Mouse (Mus musculus): ENCODE data around the gene Mmadhc. TPM values are rescaled to one million over a fixed set of nuclear protein-coding genes. Genes with fewer than 3 reads are reported as not detected.

The Mmadhc gene
- total RNA-seq (2017), result 83.5 and 86.2 TPM in 2 replicates

DNA sequence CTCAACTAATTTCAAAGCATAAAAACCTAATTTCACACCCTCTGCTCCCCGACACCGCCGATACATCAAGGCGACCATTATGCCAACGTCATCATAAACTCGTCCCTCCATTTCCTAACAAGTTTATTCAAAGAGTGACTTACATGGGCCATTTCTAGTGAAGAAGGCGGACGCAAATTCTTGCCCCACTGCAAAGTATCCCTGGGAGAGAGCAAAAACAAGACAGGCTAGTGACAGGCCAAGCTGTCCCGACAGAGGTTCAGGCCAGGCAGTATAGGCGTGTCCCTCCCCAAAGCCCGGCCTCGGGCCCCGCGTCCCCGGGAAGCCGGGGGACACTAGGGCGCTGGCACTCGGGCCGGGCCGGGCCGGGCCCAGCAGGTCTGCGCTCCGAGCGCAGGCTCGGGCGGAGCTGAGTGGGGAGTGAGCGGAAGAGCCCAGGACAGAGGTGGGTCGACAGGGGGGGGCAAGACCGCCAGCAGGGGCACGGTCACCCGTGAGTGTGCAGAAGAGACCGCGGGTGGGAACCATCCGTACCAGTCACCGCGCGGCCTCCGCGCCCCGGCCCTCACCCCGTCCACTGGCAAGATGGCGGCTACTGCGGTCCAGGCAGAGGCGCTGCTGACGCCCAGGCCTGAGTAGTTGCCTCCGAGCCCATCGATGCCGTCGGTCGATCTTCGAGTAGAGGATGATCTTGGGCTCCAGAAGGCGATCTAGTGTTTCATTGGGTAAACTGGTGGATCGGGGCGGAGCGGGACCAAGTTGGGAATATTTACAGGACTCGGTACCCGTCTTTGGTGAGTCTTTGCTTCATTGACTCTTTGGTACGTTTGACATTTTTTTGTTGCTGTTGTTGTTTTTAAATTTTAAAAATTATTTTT is at the start of gene Mmadhc:
Gene Mmadhc, minus strand, starts transcription at position 693 of the 878 bp plus-strand sequence.
- peak; percentile 96 to 97 for ATAC-seq (replicated peaks in 1 of 2; ENCODE audit: insufficient read depth in 1 of 2, low FRiP score in 2 of 2, low TSS enrichment in 1 of 2, low read depth in 1 of 2, poor library complexity in 2 of 2, severe bottlenecking in 2 of 2)

GRCm38 (mm10) chr2:50343598-50343997 is 47.0 kb upstream of the Mmadhc start:
- no peak for ATAC-seq (replicated peaks in 1 of 2; ENCODE audit: insufficient read depth in 1 of 2, low FRiP score in 2 of 2, low TSS enrichment in 1 of 2, low read depth in 1 of 2, poor library complexity in 2 of 2, severe bottlenecking in 2 of 2)

GRCm38 (mm10) chr2:50339061-50339460 is 42.5 kb upstream of the Mmadhc start:
- no peak for ATAC-seq (replicated peaks in 1 of 2; ENCODE audit: insufficient read depth in 1 of 2, low FRiP score in 2 of 2, low TSS enrichment in 1 of 2, low read depth in 1 of 2, poor library complexity in 2 of 2, severe bottlenecking in 2 of 2)

DNA sequence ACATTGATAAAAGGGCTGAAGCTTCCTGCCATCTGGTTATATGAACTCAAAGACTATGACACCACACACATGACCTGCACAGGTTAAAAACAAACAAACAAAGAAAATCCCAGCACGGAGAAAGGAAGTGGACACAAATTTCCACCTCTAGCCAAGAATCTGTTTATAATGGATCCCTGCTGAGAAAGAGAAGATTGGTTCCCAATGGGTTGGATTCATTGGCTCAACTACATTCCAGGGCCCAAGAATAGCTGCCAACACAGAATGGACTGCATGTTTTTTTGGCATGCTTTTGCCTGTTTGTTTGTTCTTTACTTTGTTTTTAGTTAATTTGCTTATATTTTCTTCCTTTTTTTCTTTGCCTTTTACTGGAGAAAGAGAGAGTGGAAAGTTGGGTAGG is 41.0 kb upstream of the Mmadhc start:
- no peak for ATAC-seq (replicated peaks in 1 of 2; ENCODE audit: insufficient read depth in 1 of 2, low FRiP score in 2 of 2, low TSS enrichment in 1 of 2, low read depth in 1 of 2, poor library complexity in 2 of 2, severe bottlenecking in 2 of 2)

GRCm38 (mm10) chr2:50331716-50332270 is 35.2 kb upstream of the Mmadhc start:
- no peak for ATAC-seq (replicated peaks in 1 of 2; ENCODE audit: insufficient read depth in 1 of 2, low FRiP score in 2 of 2, low TSS enrichment in 1 of 2, low read depth in 1 of 2, poor library complexity in 2 of 2, severe bottlenecking in 2 of 2)

DNA sequence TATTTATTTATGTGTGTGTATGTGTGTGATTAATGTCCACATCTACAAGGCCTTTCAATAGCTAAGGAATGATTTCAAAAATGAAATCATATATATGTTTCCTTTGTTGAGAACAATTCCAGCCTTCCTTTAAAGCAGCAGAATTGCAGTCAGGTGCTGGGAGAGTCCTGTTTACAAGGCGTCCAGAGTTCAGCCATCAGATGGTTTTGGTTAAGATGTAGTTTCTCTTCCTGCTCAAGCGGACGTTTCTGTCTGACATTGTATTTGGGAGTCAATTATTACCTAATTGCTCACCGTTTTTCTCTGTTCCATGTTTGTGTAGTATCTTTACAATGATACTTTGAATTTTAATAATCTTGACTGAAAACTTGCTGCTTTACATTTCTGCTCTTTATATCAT is 31.6 kb upstream of the Mmadhc start:
- no peak for ATAC-seq (replicated peaks in 1 of 2; ENCODE audit: insufficient read depth in 1 of 2, low FRiP score in 2 of 2, low TSS enrichment in 1 of 2, low read depth in 1 of 2, poor library complexity in 2 of 2, severe bottlenecking in 2 of 2)

DNA sequence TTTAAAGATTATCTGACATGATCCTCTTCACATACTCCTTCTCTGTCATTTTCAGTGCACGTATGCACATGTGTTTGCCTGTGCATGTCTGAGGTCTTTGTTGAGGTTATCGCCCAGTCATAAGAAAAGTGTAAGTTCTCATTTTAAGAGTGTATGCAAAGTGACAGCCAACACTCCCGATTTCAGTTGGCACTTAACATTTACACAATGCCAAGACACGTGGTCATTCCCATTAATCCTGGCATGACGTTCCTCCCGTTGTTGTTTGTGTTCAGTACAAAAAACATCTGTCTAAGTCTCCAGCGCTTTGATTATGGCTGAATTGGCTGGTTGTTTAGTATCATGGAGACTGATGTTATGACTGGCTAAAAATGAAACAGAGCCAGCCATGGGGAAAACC is 28.2 kb upstream of the Mmadhc start:
- ATAC-seq (replicated peaks in 1 of 2; ENCODE audit: insufficient read depth in 1 of 2, low FRiP score in 2 of 2, low TSS enrichment in 1 of 2, low read depth in 1 of 2, poor library complexity in 2 of 2, severe bottlenecking in 2 of 2), result no peak

GRCm38 (mm10) chr2:50306663-50307320 is 10.2 kb upstream of the Mmadhc start:
- peak; percentile 59 to 66; a peak in 3 of 4 replicates for ATAC-seq (replicated peaks in 1 of 2; ENCODE audit: insufficient read depth in 1 of 2, low FRiP score in 2 of 2, low TSS enrichment in 1 of 2, low read depth in 1 of 2, poor library complexity in 2 of 2, severe bottlenecking in 2 of 2)

- no peak for ATAC-seq (replicated peaks in 1 of 2; ENCODE audit: insufficient read depth in 1 of 2, low FRiP score in 2 of 2, low TSS enrichment in 1 of 2, low read depth in 1 of 2, poor library complexity in 2 of 2, severe bottlenecking in 2 of 2)
Measured at GRCm38 (mm10) chr2:50304824-50305577, 8.4 kb upstream of the Mmadhc start.

DNA sequence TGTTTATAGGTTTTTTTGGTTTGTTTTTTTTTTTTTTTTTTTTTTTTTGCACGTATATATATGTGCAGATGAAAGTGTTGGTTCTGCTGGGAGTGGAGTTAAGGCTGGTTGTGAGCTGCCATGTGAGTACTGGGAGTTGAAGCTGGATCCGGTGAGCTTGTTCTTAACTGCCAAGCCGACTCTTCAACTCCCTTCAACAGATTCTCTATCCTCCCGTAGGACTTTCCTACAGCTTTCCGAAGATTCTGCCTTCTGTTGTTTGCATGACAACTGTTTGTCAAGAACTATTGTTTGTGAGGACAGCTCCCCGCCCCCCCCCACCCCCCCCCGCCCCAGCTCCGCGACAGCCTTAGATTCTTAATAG is 368 bp upstream of the Mmadhc start:
- ATAC-seq (replicated peaks in 1 of 2; ENCODE audit: insufficient read depth in 1 of 2, low FRiP score in 2 of 2, low TSS enrichment in 1 of 2, low read depth in 1 of 2, poor library complexity in 2 of 2, severe bottlenecking in 2 of 2), result no peak

DNA sequence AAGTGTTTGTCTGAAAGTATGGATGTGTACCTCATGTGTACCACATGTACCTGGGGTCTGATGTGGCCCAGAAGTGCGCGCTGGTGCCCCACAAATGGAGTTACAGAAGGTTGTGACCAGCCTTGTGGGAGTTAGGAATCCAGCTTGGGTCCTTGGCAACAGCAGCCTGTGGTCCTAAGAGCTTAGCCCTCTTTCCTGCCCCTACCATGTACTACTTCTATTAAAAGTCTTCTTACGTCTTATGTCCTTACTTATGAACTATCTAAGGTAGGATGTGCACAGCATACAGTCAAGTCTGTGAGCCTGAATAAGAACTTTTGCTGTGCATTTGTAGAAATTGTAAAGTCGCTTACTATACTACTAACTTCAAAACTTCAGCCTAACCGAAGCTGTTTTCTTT is 1.0 kb downstream of the Mmadhc start:
- ATAC-seq (replicated peaks in 1 of 2; ENCODE audit: insufficient read depth in 1 of 2, low FRiP score in 2 of 2, low TSS enrichment in 1 of 2, low read depth in 1 of 2, poor library complexity in 2 of 2, severe bottlenecking in 2 of 2), result no peak

DNA sequence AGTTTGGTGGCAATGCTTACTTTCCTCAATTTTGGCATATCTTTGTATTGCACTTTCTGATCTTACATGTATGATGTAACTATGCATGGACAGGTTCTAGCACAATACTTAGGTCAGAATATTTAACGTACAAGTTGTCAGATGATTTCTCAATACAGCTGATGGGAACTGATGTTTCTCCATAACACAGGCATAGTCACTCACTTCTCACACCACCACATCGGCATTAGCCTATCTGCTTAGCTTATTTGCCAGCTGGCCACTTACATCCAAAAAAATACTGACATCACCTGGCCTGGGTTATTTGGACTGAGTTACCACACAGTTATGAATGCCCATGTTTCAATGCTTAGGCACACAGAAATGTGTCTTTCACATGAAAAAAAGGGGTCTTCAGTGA is 2.5 kb downstream of the Mmadhc start:
- no peak; a peak in 1 of 4 replicates for ATAC-seq (replicated peaks in 1 of 2; ENCODE audit: insufficient read depth in 1 of 2, low FRiP score in 2 of 2, low TSS enrichment in 1 of 2, low read depth in 1 of 2, poor library complexity in 2 of 2, severe bottlenecking in 2 of 2)

DNA sequence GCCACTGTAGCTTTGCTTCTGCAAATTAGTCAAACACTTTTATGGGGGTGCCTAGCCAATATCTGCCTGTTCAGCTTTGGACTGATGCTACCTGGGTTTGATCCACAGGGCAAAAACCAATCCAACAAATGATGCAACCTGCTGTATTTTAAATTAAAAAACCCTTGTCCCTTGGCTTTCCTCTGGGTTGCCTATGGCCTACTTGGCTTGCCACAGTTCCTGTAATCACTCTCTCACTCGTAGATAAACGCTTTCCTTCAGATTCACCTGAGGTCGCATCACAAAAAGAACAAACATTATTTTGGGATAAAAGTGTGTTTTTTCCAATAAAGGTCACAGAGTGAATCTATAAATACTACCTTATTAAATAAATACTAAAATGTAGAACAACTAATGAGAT is 3.0 kb downstream of the Mmadhc start:
- ATAC-seq (replicated peaks in 1 of 2; ENCODE audit: insufficient read depth in 1 of 2, low FRiP score in 2 of 2, low TSS enrichment in 1 of 2, low read depth in 1 of 2, poor library complexity in 2 of 2, severe bottlenecking in 2 of 2), result no peak

DNA sequence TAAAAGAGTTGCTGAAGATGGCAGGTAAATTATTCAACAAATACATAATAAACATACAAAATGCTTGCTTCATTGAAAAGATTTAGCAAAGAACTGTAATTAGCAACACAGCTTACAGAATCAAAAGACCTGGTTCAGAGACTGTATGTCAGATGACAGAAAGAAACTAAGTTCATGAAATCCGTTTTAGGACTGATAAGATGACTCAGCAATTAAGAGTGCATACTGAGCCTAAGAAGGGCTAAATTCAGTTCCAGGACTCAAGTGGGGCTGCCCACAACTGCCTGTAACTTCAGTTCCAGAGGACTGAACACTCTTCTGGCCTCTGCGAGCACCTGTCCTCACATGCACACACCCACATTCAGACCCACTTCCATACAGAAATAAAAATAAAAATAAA is 4.7 kb downstream of the Mmadhc start:
- no peak for ATAC-seq (replicated peaks in 1 of 2; ENCODE audit: insufficient read depth in 1 of 2, low FRiP score in 2 of 2, low TSS enrichment in 1 of 2, low read depth in 1 of 2, poor library complexity in 2 of 2, severe bottlenecking in 2 of 2)

GRCm38 (mm10) chr2:50290754-50291153 is 5.8 kb downstream of the Mmadhc start:
- no peak for ATAC-seq (replicated peaks in 1 of 2; ENCODE audit: insufficient read depth in 1 of 2, low FRiP score in 2 of 2, low TSS enrichment in 1 of 2, low read depth in 1 of 2, poor library complexity in 2 of 2, severe bottlenecking in 2 of 2)

- ATAC-seq (replicated peaks in 1 of 2; ENCODE audit: insufficient read depth in 1 of 2, low FRiP score in 2 of 2, low TSS enrichment in 1 of 2, low read depth in 1 of 2, poor library complexity in 2 of 2, severe bottlenecking in 2 of 2), result no peak
Measured at GRCm38 (mm10) chr2:50284781-50285180, 11.8 kb downstream of the Mmadhc start.

DNA sequence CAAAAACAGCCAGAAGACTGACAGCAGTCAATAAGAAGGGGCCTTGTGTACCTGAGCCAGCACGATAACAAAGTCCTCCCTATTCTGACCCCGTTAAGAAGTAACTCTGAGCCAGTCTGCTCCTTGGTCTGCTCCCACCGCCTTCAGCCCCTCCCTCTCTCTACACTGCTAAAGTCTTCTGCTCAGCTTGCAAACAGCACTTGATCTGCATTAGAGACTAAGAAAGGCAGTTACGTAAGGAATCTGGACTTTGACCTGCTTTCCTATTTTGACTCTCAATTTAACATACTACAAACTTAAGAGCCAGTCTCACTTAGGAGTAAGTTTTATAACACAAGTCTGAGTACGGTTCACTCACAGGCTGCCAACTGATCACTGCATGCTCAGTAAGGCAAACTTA is 12.6 kb downstream of the Mmadhc start:
- no peak for ATAC-seq (replicated peaks in 1 of 2; ENCODE audit: insufficient read depth in 1 of 2, low FRiP score in 2 of 2, low TSS enrichment in 1 of 2, low read depth in 1 of 2, poor library complexity in 2 of 2, severe bottlenecking in 2 of 2)

- ATAC-seq (replicated peaks in 1 of 2; ENCODE audit: insufficient read depth in 1 of 2, low FRiP score in 2 of 2, low TSS enrichment in 1 of 2, low read depth in 1 of 2, poor library complexity in 2 of 2, severe bottlenecking in 2 of 2), result no peak
Measured at GRCm38 (mm10) chr2:50276715-50277114, 19.9 kb downstream of the Mmadhc start.
